Mouse (Mus musculus) heart, adult 2 months (tissue): Measurements from ENCODE around the gene Iqschfp.

Experiments
- CTCF ChIP-seq: fragments of 200-600 bp; IDR thresholded peaks from 2 replicates; pipeline ENCODE4 v1.8.1; 2022; ENCODE audit warnings: antibody characterized with exemption, mild to moderate bottlenecking, moderate library complexity
- EP300 ChIP-seq: fragments of 200-500 bp; IDR thresholded peaks from 2 replicates; pipeline ENCODE4 v1.6.1; 2011; ENCODE audit warnings: low read depth, low read length, control low read depth; ENCODE audit not compliant: insufficient read depth

- TF ChIP-seq CTCF (no peak), EP300 (no peak)
Observed at GRCm38 (mm10) chr3:68488316-68488715, 596.3 kb downstream of the Iqschfp start.
